Mouse (Mus musculus): ENCODE results near the gene Marveld1. TPM values are rescaled to one million over a fixed set of nuclear protein-coding genes. Genes with fewer than 3 reads are reported as not detected.

Gene Marveld1
- total and polyA plus RNA-seq, 3 experiments, result 9.7 to 24.4 TPM; not detected in 1

DNA sequence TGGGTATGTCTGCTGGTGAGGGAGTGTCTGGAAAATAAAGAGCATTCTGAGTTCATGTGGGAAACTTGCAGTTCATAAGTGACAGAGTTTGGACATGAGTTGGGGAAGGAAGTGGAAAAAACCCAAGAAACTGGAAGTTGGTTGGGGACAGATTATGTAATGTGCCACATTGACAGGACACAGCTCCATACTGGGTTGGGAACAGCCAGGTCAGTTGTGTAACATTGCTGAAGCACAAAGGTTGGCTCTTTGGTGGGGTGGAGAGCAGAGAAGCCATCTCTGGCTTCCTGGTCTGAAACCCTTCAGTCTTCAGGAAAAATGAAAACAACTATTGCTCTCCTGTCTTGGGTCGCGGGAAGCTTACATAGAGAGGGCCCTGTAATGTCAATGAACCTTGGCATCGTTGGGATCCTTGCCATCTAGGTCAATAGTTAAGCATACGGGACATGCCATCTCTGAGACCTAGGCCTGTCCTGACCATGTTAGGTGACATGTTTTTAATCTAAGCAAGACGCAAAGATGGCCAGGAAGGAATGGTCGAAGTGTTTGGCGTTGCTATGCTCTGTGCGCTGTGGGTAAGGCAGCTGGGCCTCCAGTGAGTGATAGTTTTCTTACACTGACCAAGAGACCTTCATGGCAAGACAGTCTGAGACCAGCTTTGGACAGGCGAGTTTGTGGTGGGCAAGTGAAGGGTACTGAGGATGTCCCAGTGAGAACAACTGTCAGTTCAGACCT lies 757 bp upstream of the Marveld1 start:
- DNase-seq (ENCODE audit: low read depth, low spot score), result no peak
- H3K27ac ChIP-seq (ENCODE audit: control insufficient read depth, low read depth, low read length), result no peak overlapping the region
- no peak overlapping the region for H3K9ac ChIP-seq (ENCODE audit: control insufficient read depth, low read depth, low read length, poor library complexity, severe bottlenecking)
- H3K9me3 ChIP-seq (replicated peaks; ENCODE audit: insufficient read depth, low read length), result no peaks in the 10 kb centered on the region
- H3K36me3 ChIP-seq (ENCODE audit: control insufficient read depth in 1 of 2, insufficient read depth in 2 of 2, low read length in 2 of 2), result no peaks in the 10 kb centered on the region; a peak in 1 of 4 replicates
- peaks cover 3 to 26% of the 10 kb centered on the region in 2 experiments; a peak in 3 of 4 replicates for H3K4me1 ChIP-seq (ENCODE audit: control insufficient read depth in 1 of 2, insufficient read depth in 2 of 2, low read length in 2 of 2)
- no peaks in the 10 kb centered on the region for H3K27me3 ChIP-seq (ENCODE audit: control insufficient read depth in 1 of 2, insufficient read depth in 2 of 2, low read length in 2 of 2)
- H3K79me2 ChIP-seq (ENCODE audit: control insufficient read depth, insufficient read depth, low read length, poor library complexity), result peaks cover 2% of the 10 kb centered on the region; the same call in 1 of the 2 replicates
- no peak overlapping the region for H3K4me3 ChIP-seq (ENCODE audit: control insufficient read depth in 1 of 2, insufficient read depth in 1 of 2, low read depth in 2 of 2, low read length in 2 of 2)
- TF ChIP-seq ZC3H11A (IDR thresholded peaks at IDR 0.05; ENCODE audit: low read depth, low read length) (no peak), ZKSCAN1 (IDR thresholded peaks at IDR 0.05; ENCODE audit: low read depth, low read length) (no peak), GATA1 (IDR thresholded peaks at IDR 0.05; ENCODE audit: low read depth, low read length) (no peak), POLR2AphosphoS5 (IDR thresholded peaks at IDR 0.05; ENCODE audit: borderline replicate concordance, low read depth, low read length) (no peak), MEF2A (IDR thresholded peaks at IDR 0.05; ENCODE audit: extremely low read depth, insufficient replicate concordance, low read depth, low read length, poor library complexity, severe bottlenecking) (no peak), E2F4 (IDR thresholded peaks at IDR 0.05; ENCODE audit: borderline replicate concordance, low read depth, low read length) (no peak), RCOR1 (IDR thresholded peaks at IDR 0.05; ENCODE audit: low read depth, low read length) (no peak), MAFK (IDR thresholded peaks at IDR 0.05; ENCODE audit: borderline replicate concordance, low read depth, low read length) (no peak), GABPA (IDR thresholded peaks at IDR 0.05; ENCODE audit: low read depth, low read length) (no peak), KAT2A (conservative IDR thresholded peaks at IDR 0.05; ENCODE audit: low read depth, low read length) (no peak), TBP (IDR thresholded peaks at IDR 0.05; ENCODE audit: low read depth, low read length) (no peak), MAX (IDR thresholded peaks at IDR 0.05; ENCODE audit: low read length) (no peak), MAZ (IDR thresholded peaks at IDR 0.05; ENCODE audit: low read depth, low read length) (no peak), BHLHE40 (IDR thresholded peaks at IDR 0.05; ENCODE audit: borderline replicate concordance, low read depth, low read length) (no peak), USF1 (IDR thresholded peaks at IDR 0.05; ENCODE audit: low read depth, low read length) (no peak), JUND (IDR thresholded peaks at IDR 0.05; ENCODE audit: low read depth, low read length) (no peak), CHD2 (IDR thresholded peaks at IDR 0.05; ENCODE audit: low read length) (no peak), SMC3 (IDR thresholded peaks at IDR 0.05; ENCODE audit: low read depth, low read length) (no peak)

Data from MEL (cell line).